Mouse (Mus musculus): Measurements from ENCODE around the gene Slc35f1. TPM values are rescaled to one million over a fixed set of nuclear protein-coding genes. Genes with fewer than 3 reads are reported as not detected.

Gene Slc35f1
- polyA plus RNA-seq, 1 experiment = 0.02 TPM

- H3K27me3 ChIP-seq (ENCODE audit: control insufficient read depth, insufficient read depth, low read length) = no peaks in the 10 kb centered on the region
- H3K4me1 ChIP-seq (ENCODE audit: control insufficient read depth, insufficient read depth, low read length) = no peaks in the 10 kb centered on the region
- H3K27ac ChIP-seq (ENCODE audit: control insufficient read depth, insufficient read depth, low read depth, low read length) = no peak overlapping the region
- H3K36me3 ChIP-seq (ENCODE audit: control insufficient read depth, insufficient read depth, low read length) = no peaks in the 10 kb centered on the region
- TF ChIP-seq CTCF (IDR thresholded peaks at IDR 0.05; ENCODE audit: control insufficient read depth, insufficient read depth, insufficient replicate concordance, low read depth, low read length) = no peak
- no peak for TF ChIP-seq POLR2A (IDR thresholded peaks at IDR 0.05; ENCODE audit: control insufficient read depth, low read depth, low read length)
- no peak overlapping the region for H3K4me3 ChIP-seq (ENCODE audit: control insufficient read depth, low read depth, low read length)
These were observed 288.9 kb downstream of the Slc35f1 start for GRCm38 (mm10) chr10:52979251-52979650.

GRCm38 (mm10) chr10:52982836-52983235, 292.5 kb downstream of the Slc35f1 start:
- H3K4me1 ChIP-seq (ENCODE audit: control insufficient read depth, insufficient read depth, low read length) = no peaks in the 10 kb centered on the region
- no peak overlapping the region for H3K27ac ChIP-seq (ENCODE audit: control insufficient read depth, insufficient read depth, low read depth, low read length)
- H3K4me3 ChIP-seq (ENCODE audit: control insufficient read depth, low read depth, low read length) = no peak overlapping the region
- no peak for TF ChIP-seq CTCF (IDR thresholded peaks at IDR 0.05; ENCODE audit: control insufficient read depth, insufficient read depth, insufficient replicate concordance, low read depth, low read length)
- no peak for TF ChIP-seq POLR2A (IDR thresholded peaks at IDR 0.05; ENCODE audit: control insufficient read depth, low read depth, low read length)
- H3K36me3 ChIP-seq (ENCODE audit: control insufficient read depth, insufficient read depth, low read length) = no peaks in the 10 kb centered on the region
- H3K27me3 ChIP-seq (ENCODE audit: control insufficient read depth, insufficient read depth, low read length) = no peaks in the 10 kb centered on the region

DNA sequence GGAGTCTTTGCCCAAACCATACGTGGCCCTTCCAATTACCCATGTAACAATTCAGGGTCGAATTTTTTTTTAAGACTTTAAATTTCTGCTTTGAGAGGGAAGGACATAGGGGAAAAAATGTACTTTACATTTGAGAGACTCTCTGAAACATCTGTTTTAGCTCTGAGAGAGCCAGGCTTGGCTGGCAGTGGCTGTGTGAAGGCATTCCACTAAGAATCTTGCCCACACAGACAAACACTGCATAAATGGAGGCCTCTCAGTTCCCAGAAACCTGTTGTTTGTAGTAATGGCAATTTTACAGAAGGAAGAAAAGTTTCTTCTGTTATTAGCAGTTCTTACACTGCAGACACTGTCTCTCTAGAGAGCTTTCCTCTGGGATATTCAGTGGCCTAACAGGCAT, 301.9 kb downstream of the Slc35f1 start:
- TF ChIP-seq CTCF (IDR thresholded peaks at IDR 0.05; ENCODE audit: control insufficient read depth, insufficient read depth, insufficient replicate concordance, low read depth, low read length) (no peak), POLR2A (IDR thresholded peaks at IDR 0.05; ENCODE audit: control insufficient read depth, low read depth, low read length) (no peak)
- Histone ChIP-seq H3K27me3 (ENCODE audit: control insufficient read depth, insufficient read depth, low read length) (no peaks in the 10 kb centered on the region), H3K4me1 (ENCODE audit: control insufficient read depth, insufficient read depth, low read length) (no peaks in the 10 kb centered on the region), H3K36me3 (ENCODE audit: control insufficient read depth, insufficient read depth, low read length) (no peaks in the 10 kb centered on the region), H3K4me3 (ENCODE audit: control insufficient read depth, low read depth, low read length) (no peak overlapping the region), H3K27ac (ENCODE audit: control insufficient read depth, insufficient read depth, low read depth, low read length) (no peak overlapping the region)

GRCm38 (mm10) chr10:52996886-52997285, 306.6 kb downstream of the Slc35f1 start:
- Histone ChIP-seq H3K27ac (ENCODE audit: control insufficient read depth, insufficient read depth, low read depth, low read length) (no peak overlapping the region), H3K27me3 (ENCODE audit: control insufficient read depth, insufficient read depth, low read length) (no peaks in the 10 kb centered on the region), H3K36me3 (ENCODE audit: control insufficient read depth, insufficient read depth, low read length) (no peaks in the 10 kb centered on the region), H3K4me1 (ENCODE audit: control insufficient read depth, insufficient read depth, low read length) (no peaks in the 10 kb centered on the region), H3K4me3 (ENCODE audit: control insufficient read depth, low read depth, low read length) (no peak overlapping the region)
- TF ChIP-seq POLR2A (IDR thresholded peaks at IDR 0.05; ENCODE audit: control insufficient read depth, low read depth, low read length) (no peak), CTCF (IDR thresholded peaks at IDR 0.05; ENCODE audit: control insufficient read depth, insufficient read depth, insufficient replicate concordance, low read depth, low read length) (no peak)

- H3K4me3 ChIP-seq (ENCODE audit: control insufficient read depth, low read depth, low read length) = no peak overlapping the region
- no peaks in the 10 kb centered on the region for H3K36me3 ChIP-seq (ENCODE audit: control insufficient read depth, insufficient read depth, low read length)
- H3K4me1 ChIP-seq (ENCODE audit: control insufficient read depth, insufficient read depth, low read length) = no peaks in the 10 kb centered on the region
- no peak for TF ChIP-seq POLR2A (IDR thresholded peaks at IDR 0.05; ENCODE audit: control insufficient read depth, low read depth, low read length)
- TF ChIP-seq CTCF (IDR thresholded peaks at IDR 0.05; ENCODE audit: control insufficient read depth, insufficient read depth, insufficient replicate concordance, low read depth, low read length) = no peak
- no peaks in the 10 kb centered on the region for H3K27me3 ChIP-seq (ENCODE audit: control insufficient read depth, insufficient read depth, low read length)
- H3K27ac ChIP-seq (ENCODE audit: control insufficient read depth, insufficient read depth, low read depth, low read length) = no peak overlapping the region
These were observed 310.8 kb downstream of the Slc35f1 start for GRCm38 (mm10) chr10:53001136-53001535.

- TF ChIP-seq POLR2A (IDR thresholded peaks at IDR 0.05; ENCODE audit: control insufficient read depth, low read depth, low read length) = no peak
- no peak for TF ChIP-seq CTCF (IDR thresholded peaks at IDR 0.05; ENCODE audit: control insufficient read depth, insufficient read depth, insufficient replicate concordance, low read depth, low read length)
- H3K36me3 ChIP-seq (ENCODE audit: control insufficient read depth, insufficient read depth, low read length) = no peaks in the 10 kb centered on the region
- no peak overlapping the region for H3K27ac ChIP-seq (ENCODE audit: control insufficient read depth, insufficient read depth, low read depth, low read length)
- H3K27me3 ChIP-seq (ENCODE audit: control insufficient read depth, insufficient read depth, low read length) = no peaks in the 10 kb centered on the region
- no peaks in the 10 kb centered on the region for H3K4me1 ChIP-seq (ENCODE audit: control insufficient read depth, insufficient read depth, low read length)
- no peak overlapping the region for H3K4me3 ChIP-seq (ENCODE audit: control insufficient read depth, low read depth, low read length)
These were observed 316.2 kb downstream of the Slc35f1 start for GRCm38 (mm10) chr10:53006229-53007190.

- Histone ChIP-seq H3K27me3 (ENCODE audit: control insufficient read depth, insufficient read depth, low read length) (no peaks in the 10 kb centered on the region), H3K27ac (ENCODE audit: control insufficient read depth, insufficient read depth, low read depth, low read length) (no peak overlapping the region), H3K4me3 (ENCODE audit: control insufficient read depth, low read depth, low read length) (no peak overlapping the region), H3K4me1 (ENCODE audit: control insufficient read depth, insufficient read depth, low read length) (no peaks in the 10 kb centered on the region), H3K36me3 (ENCODE audit: control insufficient read depth, insufficient read depth, low read length) (no peaks in the 10 kb centered on the region)
- no peak for TF ChIP-seq POLR2A (IDR thresholded peaks at IDR 0.05; ENCODE audit: control insufficient read depth, low read depth, low read length)
- no peak for TF ChIP-seq CTCF (IDR thresholded peaks at IDR 0.05; ENCODE audit: control insufficient read depth, insufficient read depth, insufficient replicate concordance, low read depth, low read length)
These were observed 323.5 kb downstream of the Slc35f1 start for GRCm38 (mm10) chr10:53013878-53014277.
